27 mouse cellular contexts compared by ENCODE assay signal in the genomic region with DNA sequence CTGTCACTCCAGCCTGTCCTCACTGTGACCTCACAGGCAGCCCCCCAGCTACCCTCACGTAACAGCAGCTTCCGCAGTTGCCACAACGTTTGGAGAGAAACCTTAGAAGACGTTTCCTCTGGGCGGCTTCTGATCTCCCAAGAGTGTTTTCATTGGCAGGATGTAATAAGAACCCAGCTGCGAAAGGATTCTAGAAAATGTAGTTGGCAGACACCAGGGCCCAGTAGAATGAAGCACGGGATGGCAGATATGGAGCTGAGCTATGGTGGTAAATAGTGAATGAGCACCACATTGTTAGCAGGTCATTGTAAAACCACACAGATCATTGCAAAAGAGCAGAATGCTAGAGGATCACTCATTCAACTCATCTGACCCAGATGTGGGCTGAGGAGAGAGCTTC.
A peak's percentile ranks its signal among the peaks of the same experiment; 100 is the strongest.
DNase-seq lines count a peak whose midpoint lies in the region; ATAC-seq lines count a peak whose summit lies in the region.
"Had no signal": no experiment of that assay in that cellular context is flagged by ENCODE, and none has a peak within 500 bp of the region (broad histone marks: within the 10 kb centered on the region; RNA-seq: fewer than 3 reads in every experiment).

No protein-coding gene starts in this region.

- ATAC-seq in embryonic facial prominence, embryonic 11.5 days (replicated peaks; ENCODE audit: insufficient number of reproducible peaks, low FRiP score, low TSS enrichment, low read depth), result no peak
- ATAC-seq in limb, embryonic 13.5 days (ENCODE audit: low FRiP score, low read depth), result 0 out of 2 replicates have a peak, but pooled peaks have one; percentile 20
- ATAC-seq: activated CD4-positive, CD25-positive, alpha-beta regulatory T cell, adult 4 months; forebrain, embryonic 13.5 days; intestine, embryonic 15.5 days had no signal

- no peak overlapping the region for H3K27ac ChIP-seq in embryonic facial prominence, embryonic 11.5 days (replicated peaks; ENCODE audit: low read depth, low read length)
- H3K27ac ChIP-seq in embryonic facial prominence, embryonic 10.5 days (replicated peaks), result no peak overlapping the region
- no peak overlapping the region for H3K27ac ChIP-seq in limb, embryonic 13.5 days
- H3K27ac ChIP-seq in limb, embryonic 10.5 days, result no peak overlapping the region
- H3K27ac ChIP-seq: forebrain, embryonic 13.5 days; hindbrain, embryonic 15.5 days; intestine, embryonic 15.5 days; layer of hippocampus, adult 2 months; liver, embryonic 13.5 days; stomach, embryonic 15.5 days had no signal

- H3K4me1 ChIP-seq in embryonic facial prominence, embryonic 11.5 days (ENCODE audit: control insufficient read depth, insufficient read depth, low read length), result no peaks in the 10 kb centered on the region
- H3K4me1 ChIP-seq in embryonic facial prominence, embryonic 10.5 days, result peaks cover 8% of the 10 kb centered on the region
- peaks cover 11% of the 10 kb centered on the region for H3K4me1 ChIP-seq in limb, embryonic 13.5 days
- H3K4me1 ChIP-seq in limb, embryonic 10.5 days, result no peaks in the 10 kb centered on the region
- H3K4me1 ChIP-seq: forebrain, embryonic 13.5 days; intestine, embryonic 15.5 days; liver, embryonic 13.5 days; megakaryocyte, embryonic 14.5 days; stomach, embryonic 15.5 days had no signal

- no peak overlapping the region for H3K4me2 ChIP-seq in embryonic facial prominence, embryonic 11.5 days (ENCODE audit: low read depth, low read length)
- no peak overlapping the region for H3K4me2 ChIP-seq in limb, embryonic 13.5 days (replicated peaks)
- H3K4me2 ChIP-seq: forebrain, embryonic 13.5 days; heart, embryonic 11.5 days; hindbrain, embryonic 15.5 days; intestine, embryonic 15.5 days; liver, embryonic 13.5 days; stomach, embryonic 15.5 days had no signal

- WGBS in embryonic facial prominence, embryonic 11.5 days, result 38% methylated on average over 7 of the region's 7 CpGs
- 43% methylated on average over 7 of the region's 7 CpGs for WGBS in embryonic facial prominence, embryonic 10.5 days
- 21% methylated on average over 7 of the region's 7 CpGs for WGBS in limb, embryonic 13.5 days
- WGBS in limb, embryonic 10.5 days, result 54% methylated on average over 7 of the region's 7 CpGs

- no peaks in the 10 kb centered on the region for H3K36me3 ChIP-seq in embryonic facial prominence, embryonic 11.5 days (replicated peaks; ENCODE audit: control insufficient read depth, insufficient read depth, low read depth, low read length)
- no peaks in the 10 kb centered on the region for H3K36me3 ChIP-seq in embryonic facial prominence, embryonic 10.5 days (replicated peaks)
- H3K36me3 ChIP-seq in limb, embryonic 13.5 days, result no peaks in the 10 kb centered on the region
- no peaks in the 10 kb centered on the region for H3K36me3 ChIP-seq in limb, embryonic 10.5 days
- H3K36me3 ChIP-seq: hindbrain, embryonic 15.5 days; intestine, embryonic 15.5 days; liver, embryonic 13.5 days; stomach, embryonic 15.5 days had no signal

- no peak overlapping the region for H3K9ac ChIP-seq in embryonic facial prominence, embryonic 11.5 days (replicated peaks; ENCODE audit: low read length)
- no peak overlapping the region for H3K9ac ChIP-seq in limb, embryonic 13.5 days
- H3K9ac ChIP-seq: forebrain, embryonic 13.5 days; hindbrain, embryonic 15.5 days; intestine, embryonic 15.5 days; liver, embryonic 13.5 days; stomach, embryonic 15.5 days had no signal

- no peaks in the 10 kb centered on the region for H3K27me3 ChIP-seq in embryonic facial prominence, embryonic 11.5 days (ENCODE audit: control insufficient read depth, insufficient read depth, low read length)
- H3K27me3 ChIP-seq in embryonic facial prominence, embryonic 10.5 days (replicated peaks; ENCODE audit: low read depth, poor library complexity, severe bottlenecking), result no peaks in the 10 kb centered on the region
- H3K27me3 ChIP-seq in limb, embryonic 13.5 days, result no peaks in the 10 kb centered on the region
- H3K27me3 ChIP-seq in limb, embryonic 10.5 days (ENCODE audit: low read depth, poor library complexity, severe bottlenecking), result no peaks in the 10 kb centered on the region
- H3K27me3 ChIP-seq: forebrain, embryonic 13.5 days; hindbrain, embryonic 15.5 days; intestine, embryonic 15.5 days; liver, embryonic 13.5 days; megakaryocyte, embryonic 14.5 days; stomach, embryonic 15.5 days had no signal

- peak; percentile 31 for DNase-seq in embryonic facial prominence, embryonic 11.5 days (ENCODE audit: low spot score)
- no peak for DNase-seq in embryonic facial prominence, embryonic 10.5 days (ENCODE audit: low spot score)
- no peak for DNase-seq in limb, embryonic 10.5 days (ENCODE audit: low spot score)
- DNase-seq in Muller cell, postnatal 12 days (ENCODE audit: inconsistent ontology term), result peak; percentile 21
- DNase-seq in fibroblast of lung, adult 2 months (ENCODE audit: low read depth), result peak; percentile 44
- no peak for DNase-seq in liver
- DNase-seq: adrenal gland, adult 8-10 months; cerebellum, adult 18-20 months; cerebellum, postnatal 14 days; gastrocnemius, postnatal 10 days; kidney, postnatal 10 days; liver, embryonic 13.5 days; lung, adult 2 months; lung, postnatal 36 days; midbrain, embryonic 14.5 days; right cerebral cortex, adult 18-20 months; thymus, postnatal 36 days had no signal

- no peak overlapping the region for H3K4me3 ChIP-seq in embryonic facial prominence, embryonic 11.5 days (ENCODE audit: low read depth, low read length)
- H3K4me3 ChIP-seq in embryonic facial prominence, embryonic 10.5 days, result no peak overlapping the region
- no peak overlapping the region for H3K4me3 ChIP-seq in limb, embryonic 13.5 days
- H3K4me3 ChIP-seq in limb, embryonic 10.5 days, result no peak overlapping the region
- H3K4me3 ChIP-seq: erythroblast, embryonic 14.5 days; forebrain, embryonic 13.5 days; hindbrain, embryonic 15.5 days; intestine, embryonic 15.5 days; layer of hippocampus, adult 2 months; liver, embryonic 13.5 days; megakaryocyte, embryonic 14.5 days; stomach, embryonic 15.5 days had no signal

- no peaks in the 10 kb centered on the region for H3K9me3 ChIP-seq in embryonic facial prominence, embryonic 11.5 days (replicated peaks; ENCODE audit: control insufficient read depth, low read length)
- no peaks in the 10 kb centered on the region for H3K9me3 ChIP-seq in embryonic facial prominence, embryonic 10.5 days
- no peaks in the 10 kb centered on the region for H3K9me3 ChIP-seq in limb, embryonic 13.5 days
- H3K9me3 ChIP-seq in limb, embryonic 10.5 days (replicated peaks), result no peaks in the 10 kb centered on the region
- H3K9me3 ChIP-seq: forebrain, embryonic 13.5 days; hindbrain, embryonic 15.5 days; intestine, embryonic 15.5 days; liver, embryonic 13.5 days; megakaryocyte, embryonic 14.5 days; stomach, embryonic 15.5 days had no signal

Comparison
In these comparisons a context has a peak if more than half of its experiments do, and no peak if none do; other contexts are left out.
1. DNase-seq: peak in embryonic facial prominence, embryonic 11.5 days (single experiment), Muller cell, postnatal 12 days (single experiment) and fibroblast of lung, adult 2 months (single experiment); none in embryonic facial prominence, embryonic 10.5 days (single experiment), limb, embryonic 10.5 days (single experiment) and liver (single experiment).